Mouse (Mus musculus): ENCODE measurements around the gene 4933428G20Rik.
A peak's percentile ranks its signal among the peaks of the same experiment; 100 is the strongest.

4933428G20Rik gene

GRCm38 (mm10) chr11:97502846-97503245, 2.7 kb upstream of the 4933428G20Rik start:
- no peak for DNase-seq

GRCm38 (mm10) chr11:97502383-97502782, 2.2 kb upstream of the 4933428G20Rik start:
- no peak for DNase-seq

DNA sequence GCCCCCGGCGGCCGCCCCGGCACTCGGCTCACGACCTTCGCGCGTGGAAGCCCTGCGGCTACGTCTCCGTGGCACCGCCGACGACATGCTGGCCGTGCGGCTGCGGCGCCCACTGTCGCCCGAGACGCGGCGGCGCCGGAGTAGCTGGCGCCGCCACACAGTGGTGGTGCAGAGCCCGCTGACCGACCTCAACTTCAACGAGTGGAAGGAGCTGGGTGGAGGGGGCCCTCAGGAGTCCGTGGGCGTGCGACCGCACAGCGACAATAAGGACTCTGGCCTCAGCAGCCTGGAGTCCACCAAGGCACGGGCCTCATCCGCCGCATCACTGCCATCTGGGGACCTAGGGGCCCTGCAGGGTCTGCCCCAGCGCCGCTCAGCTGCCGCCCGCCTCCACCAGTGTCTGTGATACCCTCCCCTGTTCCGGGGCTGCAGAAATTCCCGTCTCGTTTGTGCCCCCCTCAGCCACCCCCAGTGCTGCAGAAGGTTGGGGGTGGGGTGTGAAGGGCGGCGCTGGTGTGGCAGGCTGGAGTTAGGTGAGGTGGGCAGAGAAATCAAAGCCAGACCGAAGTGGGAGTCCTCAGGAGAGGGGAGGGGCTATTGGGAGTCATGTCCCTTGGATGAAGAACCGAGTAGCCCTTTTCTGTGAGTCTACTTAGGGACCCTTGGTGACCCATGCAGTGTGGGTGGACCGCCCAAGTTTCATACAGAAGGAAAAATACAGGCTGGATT, 744 bp upstream of the 4933428G20Rik start:
- no peak for DNase-seq

DNA sequence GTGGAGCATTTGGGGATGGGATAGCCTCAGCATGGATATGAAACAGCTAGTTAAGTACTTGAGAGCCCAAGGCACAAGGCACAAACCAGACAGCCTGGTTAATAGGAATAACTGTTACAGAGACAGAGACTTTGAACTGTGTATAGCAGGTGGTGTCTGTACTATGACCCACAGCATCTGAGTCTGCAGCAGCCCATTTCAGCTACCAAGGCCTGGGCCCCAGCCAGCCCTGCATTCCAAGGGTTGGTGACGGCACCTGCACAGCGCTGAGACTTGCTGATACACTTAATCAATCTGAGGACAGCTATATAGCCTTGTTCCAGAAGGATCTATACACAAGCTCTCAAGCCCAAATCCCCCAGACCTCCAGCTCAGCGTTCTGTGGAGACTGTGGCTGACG, 2.6 kb downstream of the 4933428G20Rik start:
- no peak for DNase-seq

- no peak for DNase-seq
Observed at GRCm38 (mm10) chr11:97492836-97493235, 7.3 kb downstream of the 4933428G20Rik start.

- DNase-seq, result no peak
Observed at GRCm38 (mm10) chr11:97491640-97492039, 8.5 kb downstream of the 4933428G20Rik start.

- peak; percentile 92 for DNase-seq
Observed at GRCm38 (mm10) chr11:97489589-97490324, 10.4 kb downstream of the 4933428G20Rik start.

- peak; percentile 39 for DNase-seq
Observed at GRCm38 (mm10) chr11:97487656-97488055, 12.5 kb downstream of the 4933428G20Rik start.

GRCm38 (mm10) chr11:97485661-97486060, 14.5 kb downstream of the 4933428G20Rik start:
- no peak for DNase-seq

DNA sequence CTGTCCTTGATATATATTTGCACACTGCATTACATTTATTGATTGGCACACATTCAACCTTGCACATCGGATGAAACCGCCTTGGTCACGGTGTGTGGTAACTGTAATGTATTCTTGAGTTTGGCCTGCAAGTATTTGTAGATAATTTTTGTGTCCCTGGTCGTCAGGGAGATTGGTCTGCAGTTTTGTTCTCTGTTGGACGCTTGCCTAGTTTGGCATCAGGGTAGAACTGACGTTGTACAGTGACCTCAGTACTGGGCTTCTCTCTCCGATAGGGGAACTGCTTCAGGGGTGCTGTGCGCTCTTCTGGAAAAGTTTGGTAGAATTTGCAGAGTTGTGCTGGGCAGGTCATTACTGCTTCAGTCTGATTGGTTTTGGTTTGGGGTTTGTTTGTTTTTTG, 20.3 kb downstream of the 4933428G20Rik start:
- DNase-seq, result no peak

DNA sequence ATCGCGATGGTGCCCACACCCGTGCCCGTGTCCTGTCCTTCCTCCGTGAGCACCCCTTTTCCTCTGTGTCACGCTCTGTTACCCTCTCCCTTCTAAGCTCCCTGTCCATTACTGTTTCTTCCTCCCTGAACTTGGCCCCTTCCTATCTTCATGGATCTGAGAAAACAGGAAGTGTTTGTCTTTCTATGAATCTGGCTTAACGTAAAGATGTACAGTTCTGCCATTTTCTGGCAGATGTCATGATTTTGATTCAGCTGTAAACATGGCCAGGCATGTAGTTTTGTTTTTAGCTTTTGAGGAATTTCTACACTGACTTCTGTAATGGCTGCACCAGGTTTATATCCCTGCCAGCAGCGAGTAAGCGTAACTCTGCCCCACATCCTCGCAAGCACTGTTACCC, 21.1 kb downstream of the 4933428G20Rik start:
- no peak for DNase-seq

- no peak for DNase-seq
Observed at GRCm38 (mm10) chr11:97478345-97478744, 21.8 kb downstream of the 4933428G20Rik start.

DNA sequence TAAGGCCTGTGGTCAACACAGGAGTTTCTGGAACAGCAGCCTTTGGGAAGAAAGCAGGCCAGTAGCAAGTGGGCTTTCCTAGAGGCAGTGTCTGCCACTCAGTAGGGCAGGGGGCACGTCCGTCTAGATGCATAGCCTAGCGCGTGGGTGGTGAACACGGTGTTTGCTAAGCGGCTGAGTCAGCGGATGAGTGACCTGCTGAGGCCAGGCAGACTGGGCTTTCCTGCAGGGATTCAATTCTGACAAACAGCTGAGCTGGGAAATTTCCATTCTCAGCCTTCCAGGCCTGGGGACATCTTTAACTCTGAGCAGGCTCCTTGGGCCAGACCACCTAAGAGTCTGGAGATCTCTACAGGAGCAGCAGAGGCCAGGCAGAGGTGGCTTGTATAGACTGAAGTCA, 22.7 kb downstream of the 4933428G20Rik start:
- DNase-seq, result no peak

DNA sequence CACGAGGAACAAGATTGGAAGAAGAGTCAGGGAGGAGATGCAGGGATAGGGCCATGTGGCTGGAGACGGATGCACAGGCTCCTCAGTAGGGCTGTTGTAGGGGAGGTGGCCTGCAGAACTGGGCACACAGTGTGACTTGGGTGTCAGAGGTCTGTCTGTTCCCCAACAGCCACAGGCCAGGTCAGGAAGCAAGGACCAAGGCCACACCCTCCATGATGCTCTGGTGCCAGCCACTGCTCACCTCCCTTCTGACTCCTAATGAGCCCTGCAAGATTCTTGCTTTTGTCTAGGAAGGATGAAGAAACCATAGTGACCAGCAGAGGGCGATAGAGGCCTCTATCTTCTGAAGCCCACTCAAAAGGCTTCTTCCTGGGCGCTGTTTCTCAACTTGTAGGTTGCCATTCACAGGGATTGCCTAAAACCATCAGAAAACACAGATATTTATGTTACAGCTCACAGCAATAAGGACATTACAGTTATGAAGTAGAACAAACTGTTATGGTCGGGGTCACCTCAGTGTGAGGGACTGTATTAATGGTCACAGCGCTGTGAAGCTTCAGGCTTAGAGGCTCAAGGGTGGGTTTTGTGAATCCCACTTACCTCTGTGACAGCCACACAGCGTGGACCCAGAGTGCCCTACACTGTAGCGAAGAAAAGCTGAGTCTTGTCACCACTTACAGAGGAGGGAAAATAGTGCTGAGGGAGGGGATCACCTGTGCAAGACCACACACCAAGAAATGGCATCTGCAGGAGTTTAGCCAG, 23.6 kb downstream of the 4933428G20Rik start:
- peak; percentile 83 for DNase-seq

DNA sequence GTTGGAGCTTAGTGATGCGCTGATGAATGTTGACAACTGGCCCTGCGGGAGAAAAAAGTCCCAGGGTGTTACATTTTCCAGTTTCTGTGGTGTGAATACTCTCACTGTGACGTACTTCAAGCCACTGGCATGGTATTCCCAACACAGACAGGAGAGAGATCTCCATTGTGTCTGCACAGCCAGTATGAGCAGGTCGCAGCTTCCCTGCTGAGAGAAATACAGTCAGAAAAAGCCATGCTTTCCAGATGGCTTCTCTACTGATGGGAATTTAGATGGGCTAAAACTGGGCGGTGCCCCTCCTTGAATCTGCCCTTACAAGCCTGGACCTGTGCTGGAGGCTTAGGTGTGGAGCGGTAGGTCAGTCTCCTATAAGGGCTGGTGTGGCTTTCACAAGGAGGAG, 28.9 kb downstream of the 4933428G20Rik start:
- no peak for DNase-seq

DNA sequence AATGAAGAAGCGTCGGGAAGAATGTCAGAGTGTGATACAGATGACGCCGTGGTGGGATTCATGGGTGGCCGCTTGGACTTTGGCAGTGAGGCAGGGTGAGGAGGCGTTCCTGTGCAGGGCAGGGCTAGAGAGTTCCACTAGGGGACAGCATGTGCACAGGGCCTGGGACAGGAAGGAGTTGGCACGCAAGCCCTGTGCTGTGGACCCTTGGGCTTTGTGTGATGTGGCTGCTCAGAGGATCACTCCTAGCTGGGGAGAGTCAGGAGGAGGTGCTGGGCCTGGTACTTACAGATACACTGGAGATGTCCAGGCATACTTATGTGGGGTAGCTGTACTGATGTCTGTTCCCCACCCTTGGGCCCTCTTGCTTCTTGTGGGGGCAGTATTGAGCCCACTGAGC, 30.3 kb downstream of the 4933428G20Rik start:
- DNase-seq, result no peak

DNA sequence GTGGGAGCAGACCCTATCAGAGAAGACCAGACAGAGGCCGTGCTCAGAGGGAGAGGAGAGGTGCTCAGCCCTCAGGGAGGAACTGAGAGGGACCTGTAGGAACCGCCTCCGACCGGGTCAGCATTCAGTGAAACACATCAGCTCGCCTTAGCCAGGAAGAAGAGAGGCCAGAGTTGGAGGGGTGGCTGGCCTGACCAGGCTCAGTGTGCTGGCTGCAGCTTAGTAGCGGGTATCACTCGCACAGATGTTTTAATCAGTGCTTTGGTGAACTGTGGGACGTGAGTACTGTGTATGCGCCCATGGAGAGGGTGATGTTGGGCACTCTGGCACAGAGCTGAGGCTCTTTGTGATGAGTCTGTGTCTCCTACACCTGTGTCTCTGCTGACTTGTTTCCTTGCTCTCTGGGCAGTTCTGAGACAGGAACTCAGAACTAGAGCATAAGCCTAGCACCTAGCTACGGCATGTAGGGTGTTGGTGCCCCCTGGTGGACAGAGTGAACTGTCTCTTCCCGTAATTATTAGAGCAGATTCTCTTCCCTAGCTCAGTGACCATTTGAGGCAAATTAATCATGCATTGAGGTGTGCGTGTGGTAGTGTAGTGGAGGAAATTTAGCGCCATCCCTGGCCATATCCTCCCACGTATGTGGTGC, 31.4 kb downstream of the 4933428G20Rik start:
- DNase-seq, result peak; percentile 94

DNA sequence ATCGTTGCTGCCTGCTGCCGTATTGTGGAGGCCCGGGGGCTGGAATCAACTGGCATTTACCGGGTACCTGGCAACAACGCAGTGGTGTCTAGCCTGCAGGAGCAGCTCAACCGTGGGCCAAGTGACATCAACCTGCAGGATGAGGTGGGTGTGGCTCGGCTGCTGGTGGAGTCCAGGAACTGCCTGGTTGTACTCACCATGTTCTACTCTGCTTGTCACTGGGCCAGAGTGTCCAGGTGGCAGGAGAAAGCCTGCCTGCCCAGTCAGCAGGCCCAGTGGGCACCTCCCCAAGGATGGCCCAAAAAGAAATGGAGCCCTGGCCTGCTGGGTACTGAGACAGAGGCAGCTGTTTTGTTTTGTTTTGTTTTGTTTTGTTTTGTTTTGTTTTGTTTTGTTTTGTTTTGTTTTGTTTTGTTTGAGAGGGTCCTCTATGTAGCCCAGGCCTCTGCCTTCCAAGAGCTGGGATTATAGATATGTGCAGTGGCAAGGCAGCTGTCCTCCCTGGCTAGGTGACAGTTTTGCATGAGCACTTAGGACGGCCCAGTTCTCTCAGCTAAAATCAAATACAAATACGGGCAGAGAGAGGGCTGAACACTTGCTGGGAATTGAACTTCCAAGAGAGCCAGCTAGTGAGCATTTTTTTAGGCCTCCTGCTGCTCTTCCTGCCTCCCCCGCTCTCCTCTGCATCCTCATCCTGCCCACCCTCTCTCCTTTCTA, 33.5 kb downstream of the 4933428G20Rik start:
- no peak for DNase-seq

- DNase-seq, result no peak
Observed at GRCm38 (mm10) chr11:97465957-97466356, 34.2 kb downstream of the 4933428G20Rik start.

DNA sequence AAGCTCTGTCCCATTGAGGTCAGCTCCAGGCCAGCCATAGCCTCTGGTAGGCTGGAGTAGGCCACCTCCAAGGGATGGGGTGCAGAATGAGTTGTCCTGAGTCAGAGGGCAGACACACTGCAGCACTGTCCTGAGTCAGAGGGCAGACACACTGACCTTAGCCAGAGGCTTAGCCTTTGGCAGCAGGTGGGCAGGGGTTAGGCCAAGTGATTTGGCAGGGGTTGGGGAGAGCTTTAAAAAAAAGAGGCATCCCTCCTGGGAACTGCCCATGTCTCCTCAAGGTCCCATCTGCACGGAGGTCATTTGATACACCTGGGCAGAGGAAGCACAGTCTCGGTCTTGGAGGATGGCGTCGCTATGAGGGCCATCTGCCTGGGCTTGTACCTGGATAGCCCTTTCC, 36.1 kb downstream of the 4933428G20Rik start:
- DNase-seq, result no peak

DNA sequence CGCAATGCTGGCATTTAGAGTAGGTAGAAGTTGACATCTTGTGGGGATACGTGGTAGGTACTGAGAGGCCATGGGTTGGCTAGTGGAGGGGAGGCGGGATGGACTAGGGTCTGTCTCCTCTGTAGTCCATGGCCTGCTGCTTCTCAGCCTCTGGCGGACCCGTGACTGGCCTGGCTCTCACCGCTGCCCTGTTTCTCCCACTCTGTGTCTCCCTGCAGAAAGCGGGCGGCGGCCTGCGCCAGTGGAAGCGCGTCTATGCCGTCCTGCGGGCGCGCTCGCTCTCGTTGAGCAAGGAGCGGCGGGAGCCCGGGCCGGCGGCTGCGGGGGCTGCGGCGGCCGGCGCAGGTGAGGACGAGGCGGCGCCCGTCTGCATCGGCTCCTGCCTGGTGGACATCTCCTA, 37.0 kb downstream of the 4933428G20Rik start:
- DNase-seq, result no peak

GRCm38 (mm10) chr11:97462538-97462937, 37.6 kb downstream of the 4933428G20Rik start:
- no peak for DNase-seq
